Mouse (Mus musculus) stomach, embryonic 14.5 days (tissue): ENCODE results near the gene Rorb. TPM values are rescaled to one million over a fixed set of nuclear protein-coding genes. Genes with fewer than 3 reads are reported as not detected.

Source experiments
- ATAC-seq: fragments of 200-750 bp; cut with Nextera tagmentation; 2 replicates; pipeline ENCODE4 v1.8.0; 2017; ENCODE audit warnings: low read depth, moderate TSS enrichment; ENCODE audit not compliant: insufficient number of reproducible peaks, insufficient read depth, low FRiP score
- H3K27ac ChIP-seq: fragments of 300-500 bp; sonication (generic); 2 replicates; pipeline ENCODE4 v1.5.1; 2014; ENCODE audit warnings: mild to moderate bottlenecking, low read length, moderate library complexity, mixed read lengths
- H3K27me3 ChIP-seq: fragments of 300-500 bp; sonication (generic); 2 replicates; pipeline ENCODE4 v1.6.1; 2014; ENCODE audit warnings: low read length, control low read depth, mixed read lengths; ENCODE audit not compliant: control insufficient read depth, insufficient read depth
- H3K36me3 ChIP-seq: fragments of 300-500 bp; sonication (generic); 2 replicates; pipeline ENCODE4 v1.6.1; 2014; ENCODE audit warnings: mild to moderate bottlenecking, control low read depth, low read length, moderate library complexity, mixed read lengths; ENCODE audit not compliant: control insufficient read depth, insufficient read depth
- H3K4me1 ChIP-seq: fragments of 300-500 bp; sonication (generic); 2 replicates; pipeline ENCODE4 v1.6.1; 2014; ENCODE audit warnings: low read length, control low read depth, mixed read lengths; ENCODE audit not compliant: control insufficient read depth, insufficient read depth
- H3K4me2 ChIP-seq: fragments of 300-500 bp; sonication (generic); replicated peaks from 2 replicates; pipeline ENCODE4 v1.6.1; 2014; ENCODE audit warnings: low read depth, low read length, control low read depth
- H3K4me3 ChIP-seq: fragments of 300-500 bp; sonication (generic); 2 replicates; pipeline ENCODE4 v1.5.1; 2014; ENCODE audit warnings: low read depth, low read length, control low read depth
- H3K9ac ChIP-seq: fragments of 300-500 bp; sonication (generic); replicated peaks from 2 replicates; pipeline ENCODE4 v1.6.1; 2014; ENCODE audit warnings: low read depth, mild to moderate bottlenecking, control low read depth, low read length, moderate library complexity, mixed read lengths
- H3K9me3 ChIP-seq: fragments of 300-500 bp; sonication (generic); 2 replicates; pipeline ENCODE4 v1.6.1; 2016; ENCODE audit warnings: low read depth, low read length, control low read depth; ENCODE audit not compliant: control insufficient read depth
- WGBS: fragments of 180-500 bp; shearing (Covaris S2); extraction: QIAGEN DNeasy Blood & Tissue Kit; methylation state at CpG from one replicate; pipeline ENCODE4 v1.1.7; 2014; 5-methylcytosine and 5-hydroxymethylcytosine counted together
- polyA plus RNA-seq: library from polyadenylated mRNA; unstranded; fragments of >200 nt; fragmentation: Nextera tagmentation; extraction: Ambion mirVana; gene quantifications from 2 replicates; pipeline ENCODE4 v1.2.1, GENCODE M21; 2014

Rorb gene
- polyA plus RNA-seq, 1 experiment from 2014 or later = 0.69 TPM

- no peaks in the 10 kb centered on the region for H3K27me3 ChIP-seq
- H3K4me3 ChIP-seq = no peak overlapping the region
- H3K9ac ChIP-seq = no peak overlapping the region
- H3K4me1 ChIP-seq = no peaks in the 10 kb centered on the region
- 86% methylated on average over 8 of the region's 8 CpGs for WGBS
- no peaks in the 10 kb centered on the region for H3K36me3 ChIP-seq
- no peaks in the 10 kb centered on the region for H3K9me3 ChIP-seq
- no peak overlapping the region for H3K27ac ChIP-seq
- ATAC-seq = no peak
- no peak overlapping the region for H3K4me2 ChIP-seq
Observed at GRCm38 (mm10) chr19:19058201-19058600, 52.8 kb downstream of the Rorb start.

- Histone ChIP-seq H3K9me3 (no peaks in the 10 kb centered on the region), H3K4me3 (no peak overlapping the region), H3K4me2 (no peak overlapping the region), H3K27me3 (no peaks in the 10 kb centered on the region), H3K9ac (no peak overlapping the region), H3K36me3 (no peaks in the 10 kb centered on the region), H3K27ac (no peak overlapping the region), H3K4me1 (no peaks in the 10 kb centered on the region)
- no peak for ATAC-seq
- 41% methylated on average over 2 of the region's 2 CpGs for WGBS
Observed at GRCm38 (mm10) chr19:19043138-19043537, 67.9 kb downstream of the Rorb start.

DNA sequence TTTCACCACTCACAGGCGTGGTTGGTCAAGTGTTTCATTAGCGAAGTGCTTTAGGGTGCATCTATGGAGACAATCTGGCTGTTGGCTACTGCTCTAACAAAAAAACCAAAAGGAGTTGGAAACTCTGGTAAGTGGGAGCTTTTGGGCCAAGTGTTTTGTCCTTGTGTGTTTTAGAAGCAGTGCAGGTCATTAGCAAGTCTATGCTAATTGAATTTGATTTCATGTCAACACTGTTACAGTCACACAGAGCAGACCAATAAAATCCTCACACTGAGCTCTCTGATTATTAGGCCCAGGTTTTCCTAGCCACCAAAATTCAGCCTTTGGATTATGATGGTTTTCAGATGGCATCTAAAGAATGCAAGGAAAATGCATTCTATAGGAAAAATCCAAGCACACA, 70.2 kb downstream of the Rorb start:
- 59% methylated on average over 2 of the region's 2 CpGs for WGBS

GRCm38 (mm10) chr19:19034482-19035315, 76.3 kb downstream of the Rorb start:
- H3K4me1 ChIP-seq = no peaks in the 10 kb centered on the region
- 79% methylated on average over 5 of the region's 5 CpGs for WGBS
- no peak overlapping the region for H3K27ac ChIP-seq
- H3K36me3 ChIP-seq = no peaks in the 10 kb centered on the region
- no peaks in the 10 kb centered on the region for H3K27me3 ChIP-seq
- H3K4me2 ChIP-seq = no peak overlapping the region
- H3K4me3 ChIP-seq = no peak overlapping the region
- H3K9ac ChIP-seq = no peak overlapping the region
- no peaks in the 10 kb centered on the region for H3K9me3 ChIP-seq
- ATAC-seq = no peak

More for the DNA sequence above, 70.2 kb downstream of the Rorb start:
- ATAC-seq = no peak
- Histone ChIP-seq H3K27ac (no peak overlapping the region), H3K36me3 (no peaks in the 10 kb centered on the region), H3K27me3 (no peaks in the 10 kb centered on the region), H3K9me3 (no peaks in the 10 kb centered on the region), H3K9ac (no peak overlapping the region), H3K4me2 (no peak overlapping the region), H3K4me3 (no peak overlapping the region), H3K4me1 (no peaks in the 10 kb centered on the region)

- H3K27ac ChIP-seq = no peak overlapping the region
- H3K9me3 ChIP-seq = no peaks in the 10 kb centered on the region
- ATAC-seq = no peak
- no peaks in the 10 kb centered on the region for H3K27me3 ChIP-seq
- WGBS = 64% methylated on average over 3 of the region's 3 CpGs
- no peak overlapping the region for H3K9ac ChIP-seq
- no peaks in the 10 kb centered on the region for H3K4me1 ChIP-seq
- no peaks in the 10 kb centered on the region for H3K36me3 ChIP-seq
- no peak overlapping the region for H3K4me2 ChIP-seq
- H3K4me3 ChIP-seq = no peak overlapping the region
Observed at GRCm38 (mm10) chr19:19033974-19034373, 77.0 kb downstream of the Rorb start.

DNA sequence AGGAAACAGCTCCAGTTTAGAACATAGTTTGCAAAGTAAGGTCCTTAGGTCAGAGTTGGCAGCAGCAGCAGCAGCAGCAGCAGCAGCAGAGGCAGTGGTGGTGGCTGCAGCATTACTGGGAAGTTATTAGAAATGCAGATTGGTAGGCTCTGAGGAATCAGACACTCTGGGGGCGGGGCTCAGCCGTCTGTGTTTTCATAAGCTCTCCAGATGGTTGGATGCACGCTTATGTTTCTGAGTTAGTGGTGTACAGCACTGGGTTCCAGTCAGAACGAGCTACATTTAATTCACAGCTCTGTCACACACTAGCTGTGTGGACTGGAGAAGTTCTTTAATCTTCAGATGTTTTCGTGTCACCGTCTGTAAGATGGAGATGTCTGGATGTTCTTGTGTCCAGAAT, 105.9 kb downstream of the Rorb start:
- H3K27me3 ChIP-seq = no peaks in the 10 kb centered on the region
- no peak for ATAC-seq
- no peak overlapping the region for H3K27ac ChIP-seq
- H3K9ac ChIP-seq = no peak overlapping the region
- no peaks in the 10 kb centered on the region for H3K9me3 ChIP-seq
- WGBS = 50% methylated on average over 6 of the region's 6 CpGs
- H3K4me2 ChIP-seq = no peak overlapping the region
- H3K36me3 ChIP-seq = no peaks in the 10 kb centered on the region
- H3K4me3 ChIP-seq = no peak overlapping the region
- H3K4me1 ChIP-seq = no peaks in the 10 kb centered on the region

- Histone ChIP-seq H3K27me3 (no peaks in the 10 kb centered on the region), H3K4me1 (no peaks in the 10 kb centered on the region), H3K9ac (no peak overlapping the region), H3K4me2 (no peak overlapping the region), H3K9me3 (no peaks in the 10 kb centered on the region), H3K36me3 (no peaks in the 10 kb centered on the region), H3K27ac (no peak overlapping the region), H3K4me3 (no peak overlapping the region)
- 42% methylated on average over 10 of the region's 11 CpGs for WGBS
- ATAC-seq = no peak
Observed at GRCm38 (mm10) chr19:19004023-19004656, 106.9 kb downstream of the Rorb start.

GRCm38 (mm10) chr19:18998966-18999365, 112.0 kb downstream of the Rorb start:
- Histone ChIP-seq H3K4me1 (no peaks in the 10 kb centered on the region), H3K9me3 (no peaks in the 10 kb centered on the region), H3K4me3 (no peak overlapping the region), H3K36me3 (no peaks in the 10 kb centered on the region), H3K27me3 (no peaks in the 10 kb centered on the region), H3K27ac (no peak overlapping the region), H3K4me2 (no peak overlapping the region), H3K9ac (no peak overlapping the region)
- ATAC-seq = no peak
- WGBS = 81% methylated on average over 8 of the region's 8 CpGs
